Mouse (Mus musculus) gastrocnemius, postnatal 36 days (tissue): ENCODE measurements at regions not wholly inside any gene's neighbourhood (a gene's known extent, or its start where the extent isn't known, plus 50 kb on each side); places are given as distances from the start of the nearest gene placed in this dataset.

Source experiments
- DNase-seq, 2 experiments: peaks; one replicate each; pipeline ENCODE4 v3.0.0; 2022
- intact Hi-C: fragments of 180-260 bp; cut with DNase I; formaldehyde crosslinking; loops from one replicate; pipeline ENCODE4 v1.15.1; 2025

DNA sequence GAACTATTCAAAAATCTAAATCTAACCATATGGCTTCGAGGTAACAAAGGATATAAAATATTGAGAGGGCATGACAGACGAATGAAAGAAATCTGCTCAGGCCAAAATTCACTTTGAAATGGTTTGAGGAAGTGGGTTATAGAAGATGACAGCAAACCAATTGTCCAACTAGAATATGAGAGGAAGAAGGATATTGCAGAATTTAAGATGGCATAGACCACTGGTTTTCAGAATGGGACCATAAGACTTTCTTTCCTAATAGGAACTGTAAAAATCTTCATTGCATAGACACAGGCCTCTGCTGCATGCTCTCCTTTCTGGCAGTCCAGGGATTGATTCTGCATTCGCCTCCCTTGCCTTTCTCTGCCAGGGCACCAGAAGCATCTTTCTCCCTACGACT is 240.2 kb downstream of the Gm11361 start:
- intact Hi-C loops = no loop called here
- no peak for DNase-seq

DNA sequence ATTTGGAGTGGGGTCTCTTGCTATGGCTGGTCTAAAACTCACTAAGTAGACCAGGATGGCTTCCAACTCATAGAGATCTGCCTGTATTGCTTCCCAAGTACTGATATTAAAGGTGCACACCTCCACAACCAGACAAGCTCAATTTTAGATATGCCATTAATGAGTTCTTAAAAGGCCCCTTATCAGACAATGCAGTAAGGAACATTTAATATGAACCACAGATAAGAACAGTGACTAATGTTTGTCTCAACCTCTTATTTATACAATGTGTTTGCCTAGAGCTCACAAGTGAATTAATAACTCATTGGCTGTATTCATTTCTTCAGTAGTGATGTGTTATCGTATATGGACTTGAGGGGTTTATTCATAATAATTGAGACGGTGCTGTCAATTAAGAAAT is 234.7 kb downstream of the Gm11361 start:
- intact Hi-C loops = no loop called here
- no peak for DNase-seq

DNA sequence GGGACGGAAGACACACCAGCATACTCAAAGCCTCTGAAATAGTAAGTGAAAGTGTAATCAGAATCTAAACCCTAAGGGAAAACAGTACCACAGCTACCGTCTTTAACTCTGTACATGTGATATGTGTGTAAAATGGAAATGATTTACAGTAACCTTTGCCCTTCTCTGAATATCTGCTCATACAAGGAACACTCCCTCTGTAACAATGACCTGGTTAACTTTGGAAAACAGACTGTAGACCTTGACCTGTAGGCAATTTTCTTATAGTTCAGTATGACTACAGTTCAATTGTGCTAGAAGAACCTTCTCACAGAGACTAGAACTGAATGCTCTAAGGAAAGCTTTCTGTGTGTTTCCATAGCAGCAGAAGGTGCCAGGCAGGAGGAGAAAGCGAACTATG is 226.4 kb downstream of the Gm11361 start:
- intact Hi-C loops = no loop called here
- DNase-seq = no peak

GRCm38 (mm10) chr13:28481224-28481965 is 224.1 kb downstream of the Gm11361 start:
- no peak for DNase-seq
- intact Hi-C loops = no loop called here

DNA sequence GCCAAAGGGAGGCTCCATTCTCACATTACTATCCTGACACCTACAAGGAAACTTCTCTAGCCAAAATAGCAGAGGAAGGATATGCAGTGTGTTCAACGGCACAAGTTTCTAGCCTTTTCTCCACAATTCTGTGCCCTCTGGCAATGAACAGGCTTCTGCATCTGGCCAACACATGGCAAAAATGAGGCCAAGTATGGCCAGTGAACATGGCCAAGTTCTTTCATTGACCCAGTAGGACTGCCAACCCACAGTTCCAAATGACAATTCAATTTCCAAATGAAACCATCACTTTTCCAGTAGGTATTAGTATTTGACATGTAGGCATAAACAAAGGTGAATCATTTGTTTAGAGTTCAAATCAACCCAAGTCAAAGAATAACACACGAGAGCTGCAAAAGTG is 208.8 kb downstream of the Gm11361 start:
- intact Hi-C loops = no loop called here
- no peak for DNase-seq

GRCm38 (mm10) chr13:28465187-28465880 is 208.0 kb downstream of the Gm11361 start:
- no peak for DNase-seq
- intact Hi-C loops = no loop called here

DNA sequence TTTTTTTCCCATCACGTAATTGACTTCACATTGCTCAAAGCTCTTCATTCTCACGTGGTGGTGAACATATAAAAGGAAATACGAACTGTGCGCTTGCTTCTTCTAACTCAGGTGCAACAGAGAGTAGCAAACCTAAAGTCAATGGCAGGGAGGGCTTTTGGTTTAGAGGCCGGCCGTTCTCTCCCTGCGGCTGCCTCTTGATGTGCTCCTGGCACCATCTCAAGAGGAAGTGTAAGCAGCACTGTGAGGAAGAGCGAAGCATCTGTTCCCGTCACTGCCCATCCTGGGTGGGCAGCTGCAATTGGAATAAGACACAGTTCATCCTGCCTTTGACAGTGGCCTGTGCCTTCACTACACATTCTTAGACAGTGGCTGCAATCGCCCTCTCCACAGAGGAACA is 204.0 kb downstream of the Gm11361 start:
- intact Hi-C loops = no loop called here
- no peak for DNase-seq

- DNase-seq = no peak
- intact Hi-C loops = no loop called here
These were observed 200.1 kb downstream of the Gm11361 start for GRCm38 (mm10) chr13:28457403-28457802.

GRCm38 (mm10) chr13:28455878-28456277 is 198.6 kb downstream of the Gm11361 start:
- DNase-seq = no peak
- intact Hi-C loops = no loop called here

DNA sequence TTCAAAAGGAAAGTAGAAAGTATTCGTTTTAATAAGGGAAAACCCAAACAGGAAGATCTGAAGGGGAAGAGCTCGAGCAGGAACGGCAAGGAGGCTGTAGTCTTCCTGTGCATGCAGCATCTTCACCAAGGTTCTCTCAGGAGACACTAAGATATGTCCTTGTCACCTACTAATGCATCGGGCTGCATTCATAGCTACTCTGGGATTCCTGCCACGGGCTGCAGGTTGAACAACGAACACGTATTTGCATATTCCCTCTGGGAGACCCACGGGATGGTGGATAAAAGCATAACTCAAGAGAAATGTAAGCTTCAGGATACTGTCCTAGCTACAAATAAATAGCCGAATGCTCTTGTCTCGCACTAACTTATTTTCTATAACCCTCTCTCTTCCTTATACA is 197.7 kb downstream of the Gm11361 start:
- no peak for DNase-seq
- intact Hi-C loops = no loop called here

DNA sequence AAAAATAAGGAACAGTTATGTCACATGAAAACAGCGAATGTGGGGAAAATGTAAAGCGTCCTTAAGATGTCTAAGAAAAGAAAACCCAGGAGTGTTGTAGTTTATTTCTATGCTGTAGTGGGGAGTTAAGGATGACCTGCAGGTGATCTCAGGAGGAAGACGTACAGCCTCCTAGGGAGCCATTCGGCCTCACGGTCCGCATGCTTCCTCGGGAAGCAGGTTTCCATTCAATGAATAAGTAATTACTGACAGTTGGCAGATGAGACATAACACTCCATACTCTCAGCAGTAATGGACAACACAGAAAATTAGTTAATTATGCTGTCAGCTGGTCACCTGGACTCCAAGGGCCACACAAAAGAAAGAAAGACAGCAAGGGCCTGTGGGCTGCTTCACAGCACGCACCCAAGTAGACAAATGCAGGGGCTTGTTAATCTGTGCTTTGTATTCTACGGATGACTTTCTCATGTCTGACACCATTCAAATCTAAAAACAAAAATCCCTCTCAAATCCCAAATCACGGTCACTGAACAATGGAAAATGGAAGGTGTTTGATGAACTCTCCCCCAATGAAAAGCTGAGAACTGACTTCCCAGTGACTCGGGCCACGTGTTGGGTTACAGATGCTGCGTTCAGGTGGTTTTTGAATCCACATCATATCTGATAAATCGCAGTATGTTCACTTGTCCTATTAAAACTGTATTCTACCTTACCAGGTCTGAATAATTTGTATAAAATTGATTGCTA is 193.5 kb downstream of the Gm11361 start:
- intact Hi-C loops = no loop called here
- no peak for DNase-seq

DNA sequence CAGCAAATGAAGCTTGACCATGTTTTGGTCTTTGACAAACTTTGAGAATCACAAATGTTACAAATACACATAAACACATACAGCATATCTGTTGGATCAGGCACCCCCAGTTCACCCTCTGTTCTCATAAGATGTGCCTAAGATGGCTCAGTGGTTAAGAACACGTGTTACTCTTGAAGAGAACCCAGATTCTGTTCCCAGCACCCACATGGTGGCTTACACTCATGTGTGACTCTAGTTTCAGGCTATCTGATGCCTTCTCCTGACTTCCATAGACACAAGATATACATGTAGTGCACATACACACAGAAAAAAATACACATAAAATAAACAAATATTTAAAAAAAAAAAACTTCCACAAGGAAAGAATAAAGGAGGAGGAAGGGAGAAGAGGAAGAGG is 191.7 kb downstream of the Gm11361 start:
- intact Hi-C loops = no loop called here

GRCm38 (mm10) chr13:28442250-28442649 is 184.9 kb downstream of the Gm11361 start:
- no peak for DNase-seq
- intact Hi-C loops = no loop called here

More for the DNA sequence above, 191.7 kb downstream of the Gm11361 start:
- no peak for DNase-seq

DNA sequence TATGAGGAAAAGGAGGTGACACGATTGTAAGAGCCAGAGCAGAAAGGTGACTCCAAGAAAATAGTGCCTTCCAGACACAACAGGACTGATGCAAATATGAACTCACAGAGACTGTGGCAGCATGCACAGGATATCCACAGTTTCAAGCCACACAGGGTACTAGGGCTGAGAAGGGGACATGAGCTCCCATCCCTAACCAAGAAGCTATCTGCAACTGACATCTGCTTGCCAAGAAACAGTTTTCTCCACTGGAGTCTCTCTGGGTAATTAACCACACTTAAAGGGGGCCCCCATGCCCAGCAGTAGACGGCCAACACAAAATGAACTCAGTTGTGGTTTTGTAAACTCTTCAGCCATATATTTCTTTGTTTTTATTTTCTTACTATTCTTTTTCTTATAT is 176.1 kb downstream of the Gm11361 start:
- DNase-seq = no peak
- intact Hi-C loops = no loop called here

DNA sequence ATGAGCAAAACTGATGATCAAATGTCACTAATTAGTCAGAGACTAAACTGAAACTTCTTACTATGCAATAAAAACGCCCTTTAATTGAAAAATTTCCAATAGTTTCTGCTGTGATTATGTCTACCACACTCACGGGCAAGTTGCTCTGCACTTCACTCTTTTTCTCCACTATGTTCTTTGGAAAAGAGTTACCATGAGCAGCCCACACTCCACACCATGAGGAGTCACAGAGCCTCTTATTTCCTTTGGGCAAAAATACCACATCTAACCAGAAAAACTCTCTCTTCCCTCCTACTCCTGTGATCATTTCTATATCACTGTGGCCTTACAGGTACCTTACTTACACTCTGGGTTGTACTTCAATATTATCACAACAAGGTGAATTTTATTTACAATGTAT is 174.7 kb downstream of the Gm11361 start:
- intact Hi-C loops = no loop called here
- DNase-seq = no peak

GRCm38 (mm10) chr13:28426085-28426484 is 168.8 kb downstream of the Gm11361 start:
- no peak for DNase-seq
- intact Hi-C loops = no loop called here

GRCm38 (mm10) chr13:28425116-28425515 is 167.8 kb downstream of the Gm11361 start:
- DNase-seq = no peak
- intact Hi-C loops = no loop called here

GRCm38 (mm10) chr13:28424446-28425059 is 167.2 kb downstream of the Gm11361 start:
- intact Hi-C loops = no loop called here

GRCm38 (mm10) chr13:28421309-28421708 is 164.0 kb downstream of the Gm11361 start:
- intact Hi-C loops = no loop called here
- DNase-seq = no peak

More at GRCm38 (mm10) chr13:28424446-28425059, 167.2 kb downstream of the Gm11361 start:
- DNase-seq = no peak

- no peak for DNase-seq
- intact Hi-C loops = no loop called here
These were observed 163.3 kb downstream of the Gm11361 start for GRCm38 (mm10) chr13:28420636-28421035.

GRCm38 (mm10) chr13:28419950-28420381 is 162.6 kb downstream of the Gm11361 start:
- intact Hi-C loops = loop anchor here (5.0 kb wide), 1 partner anchor 527 kb away; no protein-coding TSS in a partner anchor
- peak; percentile 25 to 26 for DNase-seq
